Mouse (Mus musculus): ENCODE measurements around the gene Tenm1. TPM values are rescaled to one million over a fixed set of nuclear protein-coding genes. Genes with fewer than 3 reads are reported as not detected.

Tenm1 gene
- total RNA-seq, 2 experiments from 2014 or later = 52.8 to 55.9 TPM

DNA sequence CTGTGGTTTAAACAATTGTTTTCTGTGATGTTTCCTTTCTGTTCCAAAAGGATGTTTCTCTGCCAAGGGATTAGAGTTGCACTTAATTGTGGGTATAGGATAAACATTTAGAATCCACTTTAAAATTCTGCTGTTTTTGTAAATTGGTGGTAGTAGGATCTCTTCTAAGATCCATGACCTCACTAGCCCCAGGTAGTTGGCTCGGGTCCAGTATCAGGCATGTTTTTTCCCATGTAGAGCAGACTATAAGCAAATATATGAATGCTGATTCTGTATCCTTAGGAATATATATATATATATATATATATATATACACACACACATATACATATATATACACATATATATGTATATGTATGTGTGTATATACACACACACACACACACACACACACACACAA is 567.2 kb downstream of the Tenm1 start:
- no peak for DNase-seq (ENCODE audit: low spot score in 2 of 2)

DNA sequence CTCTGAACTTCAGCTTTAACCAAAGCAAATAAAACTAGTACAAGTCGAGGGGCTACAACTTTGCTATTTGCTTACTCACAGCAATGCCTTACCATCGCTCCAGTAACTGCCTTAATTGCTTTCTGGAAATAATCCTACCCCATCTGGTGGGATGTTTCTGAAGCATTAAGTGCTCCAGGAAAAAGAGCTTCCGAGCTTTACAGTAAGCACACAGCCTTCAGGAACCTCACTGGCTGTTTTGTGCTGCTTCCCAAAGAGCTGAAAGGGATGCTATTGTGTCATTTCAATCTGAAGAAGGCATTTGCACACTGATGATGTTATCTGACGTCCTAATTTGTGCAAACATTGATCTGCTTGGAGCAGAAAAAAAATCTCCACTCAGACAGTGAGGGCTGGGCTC is 647.4 kb downstream of the Tenm1 start:
- DNase-seq (ENCODE audit: low spot score in 2 of 2) = no peak

GRCm38 (mm10) chrX:42718078-42718785 is 710.7 kb downstream of the Tenm1 start:
- no peak for DNase-seq (ENCODE audit: low spot score in 2 of 2)

- no peak for DNase-seq (ENCODE audit: low spot score in 2 of 2)
These were observed 728.6 kb downstream of the Tenm1 start for GRCm38 (mm10) chrX:42700291-42700690.

GRCm38 (mm10) chrX:42647131-42647530 is 781.8 kb downstream of the Tenm1 start:
- DNase-seq (ENCODE audit: low spot score in 2 of 2) = no peak

- DNase-seq (ENCODE audit: low spot score in 2 of 2) = no peak
These were observed 848.4 kb downstream of the Tenm1 start for GRCm38 (mm10) chrX:42580521-42580920.

- DNase-seq (ENCODE audit: low spot score in 2 of 2) = no peak
These were observed 870.2 kb downstream of the Tenm1 start for GRCm38 (mm10) chrX:42558683-42559082.

- peak; percentile 57 to 67 for DNase-seq (ENCODE audit: low spot score in 2 of 2)
These were observed 871.6 kb downstream of the Tenm1 start for GRCm38 (mm10) chrX:42557284-42557683.

- DNase-seq (ENCODE audit: low spot score in 2 of 2) = no peak
These were observed 880.4 kb downstream of the Tenm1 start for GRCm38 (mm10) chrX:42548513-42548912.

DNA sequence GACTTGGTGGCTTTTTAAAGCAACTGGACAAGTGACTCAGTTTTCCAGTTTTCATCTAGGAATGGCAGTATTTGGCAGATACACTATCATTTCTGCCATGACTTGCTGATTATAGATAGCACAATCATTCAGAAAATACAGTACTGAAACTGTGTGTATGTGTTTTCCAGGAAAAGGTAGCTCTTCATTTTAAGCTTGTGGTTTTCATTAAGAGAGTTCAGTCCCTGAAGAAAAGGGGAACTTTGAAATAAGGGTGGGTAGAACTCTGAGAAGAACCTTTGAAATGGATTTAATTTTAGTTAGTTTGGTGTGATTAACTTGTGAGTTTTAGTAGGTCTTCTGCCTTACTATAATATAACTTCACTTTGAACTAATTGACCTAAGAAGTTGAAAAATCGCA is 883.9 kb downstream of the Tenm1 start:
- DNase-seq (ENCODE audit: low spot score in 2 of 2) = no peak

DNA sequence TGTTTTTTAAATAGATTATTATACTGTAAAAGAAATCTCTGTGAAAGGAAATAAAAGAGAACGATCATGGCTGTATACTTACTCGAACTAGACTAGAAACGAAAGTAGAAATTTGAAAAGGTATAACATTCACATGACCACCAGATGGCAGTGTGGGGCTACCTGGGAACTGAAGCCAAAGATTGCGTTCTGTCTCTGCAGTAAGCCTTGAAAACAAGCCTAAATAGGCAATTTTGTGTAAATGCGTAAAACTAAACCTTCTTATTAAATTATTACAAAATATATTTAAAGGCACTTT is 888.2 kb downstream of the Tenm1 start:
- peak; percentile 71 to 79 for DNase-seq (ENCODE audit: low spot score in 2 of 2)

DNA sequence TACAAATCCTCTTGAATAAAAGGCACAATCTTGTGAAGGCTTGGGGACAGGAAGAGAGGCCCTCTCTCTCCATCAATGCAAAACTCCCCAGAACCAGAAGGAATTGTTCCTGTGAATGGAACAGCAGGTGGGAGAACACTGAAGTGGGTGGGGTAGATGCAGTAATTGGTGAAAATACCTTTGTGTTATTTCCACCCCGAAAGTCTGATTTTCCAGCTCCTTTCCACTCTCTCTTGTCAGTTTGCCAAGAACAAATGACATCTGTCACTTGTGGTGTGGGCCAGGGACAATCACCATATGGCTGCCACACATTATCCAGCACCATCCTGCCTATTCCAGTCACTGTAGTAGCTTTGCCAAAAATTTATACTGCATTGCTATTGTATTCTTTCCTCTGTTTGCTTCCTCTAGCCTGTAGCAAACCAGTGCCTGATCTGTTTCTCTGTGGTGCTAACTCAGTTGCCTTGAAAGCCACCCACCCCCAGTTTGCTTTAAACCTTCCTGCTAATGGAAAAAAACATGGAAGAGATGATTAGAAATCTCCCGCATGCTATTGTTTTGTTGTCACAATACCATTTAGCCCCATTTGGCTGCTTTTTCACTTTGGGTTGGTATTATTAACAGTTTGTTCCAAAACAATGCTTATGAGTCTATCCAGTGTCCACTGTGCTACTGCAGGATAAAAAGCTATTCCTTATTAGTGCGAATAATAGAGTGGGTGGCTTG is 888.7 kb downstream of the Tenm1 start:
- peak; percentile 26 to 35 for DNase-seq (ENCODE audit: low spot score in 2 of 2)

- no peak for DNase-seq (ENCODE audit: low spot score in 2 of 2)
These were observed 898.2 kb downstream of the Tenm1 start for GRCm38 (mm10) chrX:42530703-42531102.

DNA sequence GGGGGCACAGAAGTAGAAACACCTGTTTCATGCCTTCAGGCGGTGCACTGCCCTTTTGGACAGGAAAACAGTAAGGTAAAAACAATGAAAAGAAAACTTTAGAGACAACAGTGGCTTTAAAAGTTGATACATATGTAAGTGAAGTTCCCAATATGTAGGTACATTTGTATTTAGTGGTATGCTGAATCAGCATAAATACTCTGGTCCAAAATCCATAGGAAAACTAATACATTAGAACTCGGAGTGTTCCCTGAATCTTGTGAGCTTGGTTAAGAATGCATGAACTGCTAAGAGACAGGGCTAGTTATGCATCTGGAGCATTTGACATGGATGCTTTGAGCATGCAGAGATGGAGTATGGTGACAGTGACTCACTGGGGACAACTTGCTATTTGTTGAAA is 906.1 kb downstream of the Tenm1 start:
- DNase-seq (ENCODE audit: low spot score in 2 of 2) = no peak

DNA sequence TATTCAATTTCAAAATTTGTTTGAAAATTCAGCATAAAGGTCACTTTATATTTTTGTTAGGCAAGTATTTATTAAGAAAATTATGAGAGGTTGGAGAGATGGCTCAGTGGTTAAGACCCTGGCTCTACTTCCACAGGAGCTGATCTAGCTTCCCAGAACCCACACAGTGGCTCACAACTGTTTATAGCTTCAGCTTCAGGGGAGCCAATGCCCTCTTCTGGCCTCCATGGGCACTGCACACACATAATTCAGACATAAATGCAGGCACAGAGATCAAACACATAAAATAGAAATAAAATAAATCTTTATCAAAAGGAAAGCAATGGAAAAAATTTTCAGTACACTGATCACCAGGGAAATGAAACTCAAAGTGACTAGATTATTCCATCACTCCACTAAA is 916.4 kb downstream of the Tenm1 start:
- no peak for DNase-seq (ENCODE audit: low spot score in 2 of 2)

DNA sequence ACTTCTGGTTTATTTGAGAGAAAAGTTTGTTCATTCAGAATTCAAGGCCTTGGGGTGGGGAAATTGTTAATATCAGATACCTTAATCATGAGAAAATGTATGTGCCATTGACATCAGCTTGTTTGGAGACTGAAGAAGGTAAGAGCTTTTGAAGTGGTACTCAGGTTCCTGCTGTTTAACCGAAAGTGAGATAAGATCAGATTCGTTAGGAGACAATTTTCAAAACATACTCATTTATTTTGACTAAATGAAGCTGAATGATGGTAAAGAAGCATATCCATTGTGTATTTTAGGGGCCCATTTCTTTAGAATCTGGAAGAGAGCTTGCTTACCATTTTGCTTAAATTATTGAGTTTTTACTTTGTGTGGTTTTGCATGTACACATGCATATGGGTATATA is 917.8 kb downstream of the Tenm1 start:
- no peak for DNase-seq (ENCODE audit: low spot score in 2 of 2)

GRCm38 (mm10) chrX:42502291-42503043 is 926.5 kb downstream of the Tenm1 start, which contains the start of gene Sh2d1a:
TSS of gene Sh2d1a (plus strand) at chrX:42502453.
- DNase-seq (ENCODE audit: low spot score in 2 of 2) = no peak

DNA sequence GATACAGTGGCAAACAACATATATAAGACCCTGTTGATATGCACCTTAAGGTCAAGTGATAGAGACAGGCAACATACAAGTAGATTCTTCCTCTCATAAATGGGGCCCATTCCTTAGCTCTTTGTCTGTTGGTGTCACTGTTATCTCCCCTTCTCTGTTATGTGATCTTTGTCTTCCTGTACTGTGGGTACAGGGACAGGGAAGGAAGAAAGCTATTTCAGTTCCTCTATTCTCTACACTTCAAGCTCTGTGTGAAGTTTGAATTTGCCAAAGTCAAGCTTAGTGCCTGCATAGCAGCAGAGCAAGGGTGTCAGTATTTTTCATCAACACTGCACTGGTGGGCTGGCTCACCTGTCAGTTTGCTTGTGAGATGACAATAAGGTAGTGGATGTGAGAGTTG is 928.4 kb downstream of the Tenm1 start:
- no peak for DNase-seq (ENCODE audit: low spot score in 2 of 2)

DNA sequence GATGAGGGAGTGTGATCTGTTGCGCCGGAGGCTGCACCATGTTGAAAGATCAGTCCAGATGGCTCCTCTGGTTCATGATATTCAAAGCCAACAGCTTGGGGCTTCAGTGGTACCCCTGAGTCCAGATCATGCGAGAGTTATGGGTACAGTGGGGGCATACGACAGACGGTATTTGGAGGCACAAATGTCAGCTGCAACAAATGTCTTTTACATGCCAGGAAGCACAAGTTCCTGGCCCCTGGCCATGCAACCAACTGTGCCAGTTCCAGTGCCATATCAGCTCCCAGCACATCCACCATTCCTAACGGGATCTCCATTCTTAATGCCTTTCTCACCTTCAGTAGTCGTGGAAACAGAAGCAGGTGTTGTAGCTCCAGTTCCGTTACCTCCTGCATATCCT is 938.6 kb downstream of the Tenm1 start:
- DNase-seq (ENCODE audit: low spot score in 2 of 2) = peak in 1 of 2 experiments; percentile 44

DNA sequence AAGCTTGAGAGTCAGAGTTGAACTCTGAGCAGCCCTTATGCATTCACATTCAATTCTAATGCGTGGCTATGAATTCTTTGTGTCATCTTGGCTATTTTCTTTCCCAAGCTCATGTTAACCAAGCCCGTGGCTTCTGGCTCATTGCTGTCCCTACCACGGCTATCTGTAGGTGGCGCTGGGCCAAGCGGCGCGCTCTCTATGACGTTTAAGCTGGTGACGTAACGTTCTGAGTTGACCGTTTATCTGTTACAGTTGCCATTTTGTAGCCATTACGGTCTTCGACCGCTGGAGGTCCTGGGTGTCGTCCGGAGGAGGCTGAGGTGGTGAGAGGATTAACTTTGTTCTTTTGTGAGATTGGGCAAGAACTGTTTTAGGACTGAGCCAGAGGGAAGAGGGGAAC is 939.5 kb downstream of the Tenm1 start, which contains the start of gene Tex13c2:
Gene Tex13c2 (plus strand): TSS at position 246 of the 400 bp plus-strand sequence.
- no peak for DNase-seq (ENCODE audit: low spot score in 2 of 2)

Data from layer of hippocampus, postnatal 10 days (tissue).